Mouse (Mus musculus): Measurements from ENCODE around the gene Vstm5. TPM values are rescaled to one million over a fixed set of nuclear protein-coding genes. Genes with fewer than 3 reads are reported as not detected.
A peak's percentile ranks its signal among the peaks of the same experiment; 100 is the strongest.
"Not testable (repeated sequence)": the region's sequence is repeated elsewhere in the genome, so short reads cannot be mapped to it uniquely, and the experiment has no call there.

Vstm5 gene
- 18.7 and 18.9 TPM in 2 replicates for polyA plus RNA-seq (2012; rRNA removed)

GRCm38 (mm10) chr9:15239042-15239925 is at the start of gene Vstm5:
TSS of gene Vstm5 (plus strand) at chr9:15239045.
- Histone ChIP-seq H3K4me3 (ENCODE audit: insufficient read depth, low read length) (peak within 1 kb of the TSS; percentile 61), H3K27ac (ENCODE audit: insufficient read depth, low read length) (no peak within 1 kb of the TSS), H3K4me1 (ENCODE audit: control insufficient read depth, insufficient read depth, low read length) (no peaks in the 10 kb centered on the region)
- TF ChIP-seq CTCF (IDR thresholded peaks at IDR 0.05; ENCODE audit: extremely low read depth, insufficient read depth, low read length) (peak; percentile 27; the same call in 1 of the 2 replicates), POLR2A (IDR thresholded peaks at IDR 0.05; ENCODE audit: extremely low read depth, insufficient read depth, low read length) (no peak)

GRCm38 (mm10) chr9:15194806-15195205 is 44.0 kb upstream of the Vstm5 start:
- not testable (repeated sequence) for H3K4me3 ChIP-seq (ENCODE audit: insufficient read depth, low read length); H3K4me1 ChIP-seq (ENCODE audit: control insufficient read depth, insufficient read depth, low read length); H3K27ac ChIP-seq (ENCODE audit: insufficient read depth, low read length)

- H3K27ac ChIP-seq (ENCODE audit: insufficient read depth, low read length) = no peak overlapping the region
- TF ChIP-seq POLR2A (IDR thresholded peaks at IDR 0.05; ENCODE audit: extremely low read depth, insufficient read depth, low read length) (no peak), CTCF (IDR thresholded peaks at IDR 0.05; ENCODE audit: extremely low read depth, insufficient read depth, low read length) (no peak)
- H3K4me1 ChIP-seq (ENCODE audit: control insufficient read depth, insufficient read depth, low read length) = no peaks in the 10 kb centered on the region
Measured at GRCm38 (mm10) chr9:15206631-15207030, 32.2 kb upstream of the Vstm5 start.

GRCm38 (mm10) chr9:15209320-15209719 is 29.5 kb upstream of the Vstm5 start:
- Histone ChIP-seq H3K4me3 (ENCODE audit: insufficient read depth, low read length) (no peak overlapping the region), H3K4me1 (ENCODE audit: control insufficient read depth, insufficient read depth, low read length) (no peaks in the 10 kb centered on the region), H3K27ac (ENCODE audit: insufficient read depth, low read length) (no peak overlapping the region)
- TF ChIP-seq CTCF (IDR thresholded peaks at IDR 0.05; ENCODE audit: extremely low read depth, insufficient read depth, low read length) (no peak), POLR2A (IDR thresholded peaks at IDR 0.05; ENCODE audit: extremely low read depth, insufficient read depth, low read length) (no peak)

More at GRCm38 (mm10) chr9:15206631-15207030, 32.2 kb upstream of the Vstm5 start:
- no peak overlapping the region for H3K4me3 ChIP-seq (ENCODE audit: insufficient read depth, low read length)

- Histone ChIP-seq H3K27ac (ENCODE audit: insufficient read depth, low read length) (no peak overlapping the region), H3K4me3 (ENCODE audit: insufficient read depth, low read length) (no peak overlapping the region), H3K4me1 (ENCODE audit: control insufficient read depth, insufficient read depth, low read length) (no peaks in the 10 kb centered on the region)
- TF ChIP-seq POLR2A (IDR thresholded peaks at IDR 0.05; ENCODE audit: extremely low read depth, insufficient read depth, low read length) = no peak
- TF ChIP-seq CTCF (IDR thresholded peaks at IDR 0.05; ENCODE audit: extremely low read depth, insufficient read depth, low read length) = no peak
Measured at GRCm38 (mm10) chr9:15211876-15212275, 27.0 kb upstream of the Vstm5 start.

GRCm38 (mm10) chr9:15213695-15214094 is 25.1 kb upstream of the Vstm5 start:
- Histone ChIP-seq H3K4me1 (ENCODE audit: control insufficient read depth, insufficient read depth, low read length) (no peaks in the 10 kb centered on the region), H3K27ac (ENCODE audit: insufficient read depth, low read length) (no peak overlapping the region), H3K4me3 (ENCODE audit: insufficient read depth, low read length) (no peak overlapping the region)
- TF ChIP-seq CTCF (IDR thresholded peaks at IDR 0.05; ENCODE audit: extremely low read depth, insufficient read depth, low read length) = no peak
- TF ChIP-seq POLR2A (IDR thresholded peaks at IDR 0.05; ENCODE audit: extremely low read depth, insufficient read depth, low read length) = no peak

GRCm38 (mm10) chr9:15224912-15225311 is 13.9 kb upstream of the Vstm5 start:
- Histone ChIP-seq H3K27ac (ENCODE audit: insufficient read depth, low read length) (no peak overlapping the region), H3K4me1 (ENCODE audit: control insufficient read depth, insufficient read depth, low read length) (no peaks in the 10 kb centered on the region), H3K4me3 (ENCODE audit: insufficient read depth, low read length) (no peak overlapping the region)
- TF ChIP-seq CTCF (IDR thresholded peaks at IDR 0.05; ENCODE audit: extremely low read depth, insufficient read depth, low read length) (no peak), POLR2A (IDR thresholded peaks at IDR 0.05; ENCODE audit: extremely low read depth, insufficient read depth, low read length) (no peak)

- Histone ChIP-seq H3K27ac (ENCODE audit: insufficient read depth, low read length) (no peak overlapping the region), H3K4me1 (ENCODE audit: control insufficient read depth, insufficient read depth, low read length) (no peaks in the 10 kb centered on the region), H3K4me3 (ENCODE audit: insufficient read depth, low read length) (no peak overlapping the region)
- TF ChIP-seq POLR2A (IDR thresholded peaks at IDR 0.05; ENCODE audit: extremely low read depth, insufficient read depth, low read length) (no peak), CTCF (IDR thresholded peaks at IDR 0.05; ENCODE audit: extremely low read depth, insufficient read depth, low read length) (no peak)
Measured at GRCm38 (mm10) chr9:15232445-15232844, 6.4 kb upstream of the Vstm5 start.

- H3K27ac ChIP-seq (ENCODE audit: insufficient read depth, low read length) = no peak overlapping the region
- no peak overlapping the region for H3K4me3 ChIP-seq (ENCODE audit: insufficient read depth, low read length)
- TF ChIP-seq CTCF (IDR thresholded peaks at IDR 0.05; ENCODE audit: extremely low read depth, insufficient read depth, low read length) = no peak
- TF ChIP-seq POLR2A (IDR thresholded peaks at IDR 0.05; ENCODE audit: extremely low read depth, insufficient read depth, low read length) = no peak
- H3K4me1 ChIP-seq (ENCODE audit: control insufficient read depth, insufficient read depth, low read length) = no peaks in the 10 kb centered on the region
Measured at GRCm38 (mm10) chr9:15233604-15234003, 5.2 kb upstream of the Vstm5 start.

- H3K27ac ChIP-seq (ENCODE audit: insufficient read depth, low read length) = no peak overlapping the region
- no peak for TF ChIP-seq POLR2A (IDR thresholded peaks at IDR 0.05; ENCODE audit: extremely low read depth, insufficient read depth, low read length)
- no peak for TF ChIP-seq CTCF (IDR thresholded peaks at IDR 0.05; ENCODE audit: extremely low read depth, insufficient read depth, low read length)
- H3K4me1 ChIP-seq (ENCODE audit: control insufficient read depth, insufficient read depth, low read length) = no peaks in the 10 kb centered on the region
- no peak overlapping the region for H3K4me3 ChIP-seq (ENCODE audit: insufficient read depth, low read length)
Measured at GRCm38 (mm10) chr9:15235986-15236385, 2.9 kb upstream of the Vstm5 start.
